ENCODE assay signal across 8 mouse cellular contexts in genomic region chr6:149308956-149309932, GRCm38 (mm10). TPM values are rescaled to one million over a fixed set of nuclear protein-coding genes. Genes with fewer than 3 reads are reported as not detected.
A peak's percentile ranks its signal among the peaks of the same experiment; 100 is the strongest.
DNase-seq lines count a peak whose midpoint lies in the region; ATAC-seq and TF ChIP-seq lines count a peak whose summit lies in the region.

TSS of gene Resf1 (plus strand) at chr6:149309414.

- peaks cover 2% of the 10 kb centered on the region for H3K4me1 ChIP-seq in ES-Bruce4 (ENCODE audit: control insufficient read depth, insufficient read depth, low read length)
- H3K4me1 ChIP-seq in forebrain, embryonic 14.5 days (ENCODE audit: control insufficient read depth, insufficient read depth, low read length): peaks cover 12% of the 10 kb centered on the region
- H3K4me1 ChIP-seq in lung, adult 2 months (ENCODE audit: control insufficient read depth, insufficient read depth, low read length): peaks cover 6% of the 10 kb centered on the region

- peaks cover 26% of the 10 kb centered on the region for H3K9me3 ChIP-seq in ES-Bruce4 (replicated peaks; ENCODE audit: control insufficient read depth, insufficient read depth, low read length, poor library complexity, severe bottlenecking)
- 0 out of 2 replicates have a peak, but pooled peaks cover 2% of the 10 kb centered on the region for H3K9me3 ChIP-seq in forebrain, embryonic 14.5 days (replicated peaks; ENCODE audit: control insufficient read depth, low read length)

- TF ChIP-seq CTCF in ES-Bruce4 (IDR thresholded peaks at IDR 0.05; ENCODE audit: low read depth, low read length): no peak
- no peak for TF ChIP-seq CTCF in lung, adult 2 months (IDR thresholded peaks at IDR 0.05; ENCODE audit: insufficient read depth, low read length)

- no peak for TF ChIP-seq EP300 in ES-Bruce4 (IDR thresholded peaks at IDR 0.05; ENCODE audit: insufficient read depth, low read depth, low read length)

- peak within 1 kb of the TSS; percentile 80 for H3K27ac ChIP-seq in ES-Bruce4 (ENCODE audit: insufficient read depth, low read length)
- H3K27ac ChIP-seq in forebrain, embryonic 14.5 days (ENCODE audit: low read depth, low read length): peak within 1 kb of the TSS; percentile 97

- ATAC-seq in cerebellum, adult (ENCODE audit: insufficient number of reproducible peaks, low FRiP score, low TSS enrichment): peak; percentile 98
- peak; percentile 100 for ATAC-seq in forebrain, embryonic 14.5 days
- ATAC-seq in neutrophil, adult 5-6 weeks (ENCODE audit: extremely low read depth, insufficient number of reproducible peaks, low FRiP score, poor library complexity, severe bottlenecking): peak; percentile 84

- H3K36me3 ChIP-seq in ES-Bruce4 (ENCODE audit: control insufficient read depth, insufficient read depth, low read length, poor library complexity, severe bottlenecking): peaks cover 17% of the 10 kb centered on the region
- H3K36me3 ChIP-seq in forebrain, embryonic 14.5 days (ENCODE audit: control insufficient read depth, insufficient read depth, low read length): peaks cover 7% of the 10 kb centered on the region; the same call in 1 of the 2 replicates

- peak; percentile 93 for DNase-seq in forebrain, embryonic 14.5 days (ENCODE audit: low spot score)
- DNase-seq in heart, postnatal 25 days (ENCODE audit: low spot score): peak; percentile 87
- peak; percentile 84 to 88 for DNase-seq in layer of hippocampus, adult 18-20 months (ENCODE audit: low spot score in 2 of 2)
- peak; percentile 91 for DNase-seq in lung, adult 2 months
- DNase-seq in thymus, adult 18-20 months: peak; percentile 82

- H3K4me3 ChIP-seq in ES-Bruce4 (ENCODE audit: low read depth, low read length): peak within 1 kb of the TSS; percentile 63
- H3K4me3 ChIP-seq in forebrain, embryonic 14.5 days (ENCODE audit: low read depth, low read length): peak within 1 kb of the TSS; percentile 73
- H3K4me3 ChIP-seq in lung, adult 2 months (replicated peaks; ENCODE audit: extremely low read depth, low read depth, low read length): peak within 1 kb of the TSS; percentile 57

- intact Hi-C loops in heart, postnatal 25 days (cut with DNase I): no loop called here

- H3K4me2 ChIP-seq in forebrain, embryonic 14.5 days (ENCODE audit: low read length): peak within 1 kb of the TSS; percentile 65

- no peaks in the 10 kb centered on the region for H3K27me3 ChIP-seq in ES-Bruce4 (ENCODE audit: control insufficient read depth, insufficient read depth, low read length, poor library complexity, severe bottlenecking)
- no peaks in the 10 kb centered on the region for H3K27me3 ChIP-seq in forebrain, embryonic 14.5 days (replicated peaks; ENCODE audit: control insufficient read depth, insufficient read depth, low read length)

- 5% methylated on average over 57 of the region's 61 CpGs for WGBS in forebrain, embryonic 14.5 days
- WGBS in lung, adult 2 months: 2% methylated on average over 61 of the region's 61 CpGs

- no peak for TF ChIP-seq POLR2A in ES-Bruce4 (IDR thresholded peaks at IDR 0.05; ENCODE audit: insufficient read depth, low read length)
- TF ChIP-seq POLR2A in lung, adult 2 months (IDR thresholded peaks at IDR 0.05; ENCODE audit: borderline replicate concordance, extremely low read depth, low read depth, low read length): peak; percentile 90

- H3K9ac ChIP-seq in ES-Bruce4 (ENCODE audit: low read depth, poor library complexity, severe bottlenecking): peak within 1 kb of the TSS; percentile 97
- peak within 1 kb of the TSS; percentile 95 for H3K9ac ChIP-seq in forebrain, embryonic 14.5 days (ENCODE audit: low read length)

RNA-seq across cellular contexts. Expression of gene Resf1, which starts in this region (rescaled TPM):
- polyA plus RNA-seq in ES-Bruce4 (2011; ENCODE audit: insufficient read depth, insufficient read length, low read depth, missing spikeins): 90.4 and 93.9 TPM in 2 replicates
- 32.6 and 33.3 TPM in 2 replicates for polyA plus RNA-seq in forebrain, embryonic 14.5 days (2014; fragmentation: Nextera tagmentation; extraction: Ambion mirVana)
- total RNA-seq in heart, postnatal 25 days (2021): 10 to 100 TPM; 19.5 to 20.3 TPM
- 10 to 100 TPM; 15.3 to 16.8 TPM for total RNA-seq in layer of hippocampus, adult 18-20 months (2021)
- 11.4 and 20.4 TPM in 2 replicates for polyA plus RNA-seq in lung, adult 2 months (2012; rRNA removed)
- total RNA-seq in neutrophil, adult 5-6 weeks (2017): 354 and 418 TPM in 2 replicates

Comparison
In these comparisons a context has a peak if more than half of its experiments do, and no peak if none do; other contexts are left out.
1. Peak in every context shown above with its lines: DNase-seq, ATAC-seq, H3K4me3 ChIP-seq and H3K27ac ChIP-seq.
2. RNA of gene Resf1 (total RNA-seq): 354 to 418 TPM in neutrophil, adult 5-6 weeks; 19.5 to 20.3 TPM in heart, postnatal 25 days and 15.3 to 16.8 TPM in layer of hippocampus, adult 18-20 months; every median in the first group is over 10 times any median in the second.